Mouse (Mus musculus) forebrain, embryonic 11.5 days (tissue): ENCODE results near the gene Rnf41. TPM values are rescaled to one million over a fixed set of nuclear protein-coding genes. Genes with fewer than 3 reads are reported as not detected.

ENCODE experiments used
- ATAC-seq: fragments of 200-750 bp; cut with Nextera tagmentation; replicated peaks from 2 replicates; pipeline ENCODE4 v1.8.0; 2017; ENCODE audit warnings: moderate TSS enrichment; ENCODE audit not compliant: low FRiP score
- DNase-seq: peaks from one replicate; pipeline ENCODE4 v3.0.0-alpha.2; 2017; ENCODE audit warnings: low spot score
- H3K27ac ChIP-seq: fragments of 300-500 bp; sonication (generic); 2 replicates; pipeline ENCODE4 v1.5.1; 2014; ENCODE audit warnings: low read depth, low read length
- H3K27me3 ChIP-seq: fragments of 300-500 bp; sonication (generic); 2 replicates; pipeline ENCODE4 v1.6.1; 2014; ENCODE audit warnings: mild to moderate bottlenecking, low read length, mixed read lengths; ENCODE audit not compliant: control insufficient read depth, insufficient read depth
- H3K36me3 ChIP-seq: fragments of 300-500 bp; sonication (generic); 2 replicates; pipeline ENCODE4 v1.6.1; 2014; ENCODE audit warnings: mild to moderate bottlenecking, low read length, moderate library complexity, mixed read lengths; ENCODE audit not compliant: control insufficient read depth, insufficient read depth
- H3K4me1 ChIP-seq: fragments of 300-500 bp; sonication (generic); replicated peaks from 2 replicates; pipeline ENCODE4 v1.6.1; 2014; ENCODE audit warnings: low read length, mixed read lengths; ENCODE audit not compliant: control insufficient read depth, insufficient read depth
- H3K4me2 ChIP-seq: fragments of 300-500 bp; sonication (generic); 2 replicates; pipeline ENCODE4 v1.6.1; 2014; ENCODE audit warnings: low read depth, mild to moderate bottlenecking, low read length, moderate library complexity, mixed read lengths; ENCODE audit not compliant: severe bottlenecking
- H3K4me3 ChIP-seq: fragments of 300-500 bp; sonication (generic); 2 replicates; pipeline ENCODE4 v1.5.1; 2014; ENCODE audit warnings: low read depth, low read length
- H3K9ac ChIP-seq: fragments of 300-500 bp; sonication (generic); 2 replicates; pipeline ENCODE4 v1.6.1; 2014; ENCODE audit warnings: low read length
- H3K9me3 ChIP-seq: fragments of 300-500 bp; sonication (generic); 2 replicates; pipeline ENCODE4 v1.6.1; 2016; ENCODE audit warnings: low read length, mixed read lengths; ENCODE audit not compliant: control insufficient read depth
- WGBS: fragments of 180-500 bp; shearing (Covaris S2); extraction: QIAGEN DNeasy Blood & Tissue Kit; methylation state at CpG from one replicate; pipeline ENCODE4 v1.1.7; 2014; 5-methylcytosine and 5-hydroxymethylcytosine counted together
- polyA plus RNA-seq: library from polyadenylated mRNA; unstranded; fragments of >200 nt; fragmentation: Nextera tagmentation; extraction: Ambion mirVana; gene quantifications from 2 replicates; pipeline ENCODE4 v1.2.1, GENCODE M21; 2014

Rnf41 gene
- polyA plus RNA-seq, 1 experiment from 2014 or later: 41.5 TPM

GRCm38 (mm10) chr10:128370601-128371000 lies 40.9 kb upstream of the Rnf41 start:
- no peak overlapping the region for H3K27ac ChIP-seq

GRCm38 (mm10) chr10:128372142-128372541 lies 39.3 kb upstream of the Rnf41 start:
- Histone ChIP-seq H3K9ac (no peak overlapping the region), H3K4me3 (no peak overlapping the region), H3K9me3 (no peaks in the 10 kb centered on the region), H3K4me2 (no peak overlapping the region), H3K36me3 (no peaks in the 10 kb centered on the region), H3K27ac (no peak overlapping the region), H3K4me1 (0 out of 2 replicates have a peak, but pooled peaks cover 3% of the 10 kb centered on the region), H3K27me3 (no peaks in the 10 kb centered on the region)
- WGBS: 84% methylated on average over 5 of the region's 5 CpGs
- DNase-seq: no peak
- ATAC-seq: no peak

More at GRCm38 (mm10) chr10:128370601-128371000, 40.9 kb upstream of the Rnf41 start:
- Histone ChIP-seq H3K27me3 (no peaks in the 10 kb centered on the region), H3K4me1 (no peaks in the 10 kb centered on the region), H3K4me2 (no peak overlapping the region), H3K36me3 (no peaks in the 10 kb centered on the region), H3K9ac (no peak overlapping the region), H3K9me3 (no peaks in the 10 kb centered on the region), H3K4me3 (no peak overlapping the region)
- ATAC-seq (no peak), DNase-seq (no peak)
- 57% methylated on average over 4 of the region's 4 CpGs for WGBS

GRCm38 (mm10) chr10:128372989-128373748 lies 38.3 kb upstream of the Rnf41 start:
- H3K4me3 ChIP-seq: no peak overlapping the region
- no peak for ATAC-seq
- no peak overlapping the region for H3K9ac ChIP-seq
- no peaks in the 10 kb centered on the region for H3K9me3 ChIP-seq
- H3K4me1 ChIP-seq: peaks cover 6% of the 10 kb centered on the region; the same call in 1 of the 2 replicates
- H3K4me2 ChIP-seq: no peak overlapping the region
- H3K27me3 ChIP-seq: no peaks in the 10 kb centered on the region
- WGBS: 87% methylated on average over 6 of the region's 6 CpGs
- H3K27ac ChIP-seq: no peak overlapping the region
- no peak for DNase-seq
- no peaks in the 10 kb centered on the region for H3K36me3 ChIP-seq

- H3K4me1 ChIP-seq: peaks cover 12% of the 10 kb centered on the region; the same call in 1 of the 2 replicates
- no peaks in the 10 kb centered on the region for H3K36me3 ChIP-seq
- H3K27me3 ChIP-seq: no peaks in the 10 kb centered on the region
- H3K9ac ChIP-seq: no peak overlapping the region
- no peak for DNase-seq
- H3K27ac ChIP-seq: no peak overlapping the region
- H3K9me3 ChIP-seq: no peaks in the 10 kb centered on the region
- 72% methylated on average over 6 of the region's 6 CpGs for WGBS
- no peak overlapping the region for H3K4me3 ChIP-seq
- no peak overlapping the region for H3K4me2 ChIP-seq
- ATAC-seq: no peak
Observed at GRCm38 (mm10) chr10:128374393-128374792, 37.1 kb upstream of the Rnf41 start.

GRCm38 (mm10) chr10:128376099-128376454 lies 35.4 kb upstream of the Rnf41 start:
- Histone ChIP-seq H3K9ac (peak overlapping the region; percentile 92; the same call in 1 of the 2 replicates), H3K4me2 (peak overlapping the region; percentile 79), H3K27me3 (no peaks in the 10 kb centered on the region), H3K4me3 (peak overlapping the region; percentile 67), H3K36me3 (no peaks in the 10 kb centered on the region), H3K4me1 (peaks cover 12% of the 10 kb centered on the region; the same call in 1 of the 2 replicates), H3K27ac (peak overlapping the region; percentile 76), H3K9me3 (no peaks in the 10 kb centered on the region)
- no peak for ATAC-seq
- 51% methylated on average over 4 of the region's 4 CpGs for WGBS
- DNase-seq: no peak

- H3K27me3 ChIP-seq: no peaks in the 10 kb centered on the region
- no peaks in the 10 kb centered on the region for H3K9me3 ChIP-seq
- H3K9ac ChIP-seq: peak within 1 kb of the TSS; percentile 92
- peak within 1 kb of the TSS; percentile 79 for H3K4me2 ChIP-seq
- DNase-seq (peak; percentile 92), ATAC-seq (peak; percentile 93)
- H3K4me3 ChIP-seq: peak within 1 kb of the TSS; percentile 67
- WGBS: under 1% methylated on average over 66 of the region's 73 CpGs
- peak within 1 kb of the TSS; percentile 76 for H3K27ac ChIP-seq
- H3K4me1 ChIP-seq: peaks cover 12% of the 10 kb centered on the region; the same call in 1 of the 2 replicates
- H3K36me3 ChIP-seq: peaks cover 1% of the 10 kb centered on the region; the same call in 1 of the 2 replicates
Observed at GRCm38 (mm10) chr10:128376455-128377211, 34.8 kb upstream of the Rnf41 start, which contains the start of gene Ankrd52. Gene Ankrd52 (plus strand): TSS chr10:128377115.

GRCm38 (mm10) chr10:128377222-128377939 lies 34.1 kb upstream of the Rnf41 start:
- peak; percentile 83 for DNase-seq
- peak overlapping the region; percentile 67 for H3K4me3 ChIP-seq
- no peaks in the 10 kb centered on the region for H3K27me3 ChIP-seq
- peaks cover 7% of the 10 kb centered on the region; the same call in 1 of the 2 replicates for H3K36me3 ChIP-seq
- H3K9ac ChIP-seq: peak overlapping the region; percentile 92
- peak overlapping the region; percentile 79 for H3K4me2 ChIP-seq
- under 1% methylated on average over 28 of the region's 47 CpGs for WGBS
- no peaks in the 10 kb centered on the region for H3K9me3 ChIP-seq
- peak; percentile 73 for ATAC-seq
- H3K4me1 ChIP-seq: peaks cover 12% of the 10 kb centered on the region; the same call in 1 of the 2 replicates
- peak overlapping the region; percentile 76 for H3K27ac ChIP-seq

- Histone ChIP-seq H3K27ac (peak overlapping the region; percentile 76; the same call in 1 of the 2 replicates), H3K4me2 (peak overlapping the region; percentile 79), H3K36me3 (peaks cover 13% of the 10 kb centered on the region; the same call in 1 of the 2 replicates), H3K4me3 (peak overlapping the region; percentile 67), H3K4me1 (peaks cover 12% of the 10 kb centered on the region; the same call in 1 of the 2 replicates), H3K9ac (peak overlapping the region; percentile 92), H3K9me3 (no peaks in the 10 kb centered on the region), H3K27me3 (no peaks in the 10 kb centered on the region)
- ATAC-seq (no peak), DNase-seq (no peak)
- WGBS: 61% methylated on average over 14 of the region's 14 CpGs
Observed at GRCm38 (mm10) chr10:128377940-128378448, 33.5 kb upstream of the Rnf41 start.
